In the genomic region with DNA sequence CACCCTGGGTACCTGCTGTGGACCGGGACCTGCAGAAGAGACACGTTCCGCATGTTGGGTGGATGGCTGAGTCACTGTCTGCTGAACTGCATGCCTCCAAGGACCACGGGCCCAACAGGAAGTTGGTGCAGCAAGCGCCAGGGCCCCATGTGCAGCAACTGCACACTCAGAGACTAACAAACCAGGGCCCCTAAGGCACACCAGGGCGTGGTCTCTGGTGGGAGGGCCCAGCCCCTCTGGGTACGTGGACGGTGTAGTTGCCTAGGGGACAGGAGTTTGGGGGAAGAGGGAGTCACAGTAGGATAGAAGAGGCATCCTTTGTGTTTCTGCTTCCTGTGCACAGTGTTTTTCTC, we compare ENCODE assay signal across 9 mouse cellular contexts. TPM values are rescaled to one million over a fixed set of nuclear protein-coding genes. Genes with fewer than 3 reads are reported as not detected.
A peak's percentile ranks its signal among the peaks of the same experiment; 100 is the strongest.
DNase-seq lines count a peak whose midpoint lies in the region; ATAC-seq and TF ChIP-seq lines count a peak whose summit lies in the region.
"Had no signal": no experiment of that assay in that cellular context is flagged by ENCODE, and none has a peak within 500 bp of the region (broad histone marks: within the 10 kb centered on the region; RNA-seq: fewer than 3 reads in every experiment).

No protein-coding gene starts in this region.

- 17% methylated on average over 8 of the region's 8 CpGs for WGBS in liver, embryonic 16.5 days (ENCODE audit: insufficient replicate concordance)

- H3K4me1 ChIP-seq in erythroblast, embryonic 14.5 days (ENCODE audit: control insufficient read depth) = peaks cover 9% of the 10 kb centered on the region
- H3K4me1 ChIP-seq in liver, embryonic 16.5 days (ENCODE audit: control insufficient read depth, low read depth, low read length) = no peaks in the 10 kb centered on the region
- H3K4me1 ChIP-seq: embryonic facial prominence, embryonic 15.5 days had no signal

- intact Hi-C loops in left cerebral cortex, postnatal 10 days (cut with DNase I) = no loop called here

- no peaks in the 10 kb centered on the region for H3K27me3 ChIP-seq in erythroblast, embryonic 14.5 days (ENCODE audit: control insufficient read depth)
- no peaks in the 10 kb centered on the region for H3K27me3 ChIP-seq in Patski
- no peaks in the 10 kb centered on the region for H3K27me3 ChIP-seq in liver, embryonic 16.5 days (ENCODE audit: control insufficient read depth, insufficient read depth, low read depth, low read length)
- H3K27me3 ChIP-seq: embryonic facial prominence, embryonic 15.5 days had no signal

- no peak overlapping the region; the same call in 1 of the 2 replicates for H3K9ac ChIP-seq in liver, embryonic 16.5 days (ENCODE audit: low read depth, low read length)
- H3K9ac ChIP-seq: embryonic facial prominence, embryonic 15.5 days had no signal

- no peak for DNase-seq in Patski (ENCODE audit: low read depth, low spot score)
- DNase-seq in spleen, adult 12 weeks (ENCODE audit: low spot score) = peak; percentile 41
- no peak for DNase-seq in cerebellum, adult 9-10 months
- no peak for DNase-seq in frontal cortex, postnatal 14 days (ENCODE audit: low spot score in 2 of 2)
- no peak for DNase-seq in left cerebral cortex, postnatal 10 days (ENCODE audit: extremely low spot score in 1 of 2, low spot score in 2 of 2)

- in situ Hi-C loops in Patski (cut with MboI; ENCODE audit: low pct_unique_long_range_greater_than_20kb) = no loop called here

- CTCF ChIA-PET in Patski (lab: Charles Lee) = no interaction called here

- H3K4me3 ChIP-seq in erythroblast, embryonic 14.5 days (replicated peaks) = peak overlapping the region; percentile 30
- peak overlapping the region; percentile 52 for H3K4me3 ChIP-seq in liver, embryonic 16.5 days (ENCODE audit: low read depth, low read length)
- H3K4me3 ChIP-seq: embryonic facial prominence, embryonic 15.5 days had no signal

- ATAC-seq in erythroblast, adult 5-6 weeks (replicated peaks; ENCODE audit: low FRiP score, poor library complexity, severe bottlenecking) = no peak
- peak; percentile 36 for ATAC-seq in Patski
- peak; percentile 68 for ATAC-seq in liver, embryonic 16.5 days (ENCODE audit: low read depth)

- peaks cover 3% of the 10 kb centered on the region for H3K9me3 ChIP-seq in erythroblast, embryonic 14.5 days (ENCODE audit: control insufficient read depth, low read length)
- no peaks in the 10 kb centered on the region for H3K9me3 ChIP-seq in liver, embryonic 16.5 days (replicated peaks; ENCODE audit: control insufficient read depth, low read length)
- H3K9me3 ChIP-seq: embryonic facial prominence, embryonic 15.5 days had no signal

- H3K4me2 ChIP-seq in liver, embryonic 16.5 days (ENCODE audit: low read depth, low read length) = peak overlapping the region; percentile 45
- H3K4me2 ChIP-seq: embryonic facial prominence, embryonic 15.5 days had no signal

- POLR2A ChIA-PET in Patski (lab: Charles Lee) = no interaction called here

- H3K36me3 ChIP-seq in erythroblast, embryonic 14.5 days (ENCODE audit: control insufficient read depth) = no peaks in the 10 kb centered on the region
- no peaks in the 10 kb centered on the region for H3K36me3 ChIP-seq in liver, embryonic 16.5 days (ENCODE audit: control insufficient read depth, insufficient read depth)
- H3K36me3 ChIP-seq: embryonic facial prominence, embryonic 15.5 days had no signal

- peak overlapping the region; percentile 31 for H3K27ac ChIP-seq in liver, embryonic 16.5 days (ENCODE audit: low read length)
- H3K27ac ChIP-seq: embryonic facial prominence, embryonic 15.5 days had no signal

- TF ChIP-seq CTCF in Patski (IDR thresholded peaks at IDR 0.05) = no peak

RNA-seq across cellular contexts. Expression of gene Nphp4, which starts 27.9 kb away (rescaled TPM):
- polyA plus RNA-seq in erythroblast, embryonic 14.5 days (2012) = 0.02 and 0.04 TPM in 2 replicates
- total RNA-seq in erythroblast, adult 5-6 weeks (2015; ENCODE audit: low replicate concordance) = not detected in 2 replicates
- total RNA-seq in erythroblast, adult 5-6 weeks (2017; ENCODE audit: low replicate concordance) = 0.34 TPM in 1 of 2 replicates, not detected in the other
- 7.0 TPM for polyA plus RNA-seq in Patski (2021)
- polyA plus RNA-seq in liver, embryonic 16.5 days (2015; fragmentation: Nextera tagmentation; extraction: Ambion mirVana) = 0.15 and 0.18 TPM in 2 replicates
- 10 to 100 TPM; 14.6 to 15.1 TPM for total RNA-seq in left cerebral cortex, postnatal 10 days (2021)

RNA-seq across cellular contexts. Expression of gene Kcnab2, which starts 29.0 kb away (rescaled TPM):
- 0.19 and 0.58 TPM in 2 replicates for polyA plus RNA-seq in erythroblast, embryonic 14.5 days (2012)
- total RNA-seq in erythroblast, adult 5-6 weeks (2015; ENCODE audit: low replicate concordance) = 9.2 and 13.6 TPM in 2 replicates
- 7.4 and 12.1 TPM in 2 replicates for total RNA-seq in erythroblast, adult 5-6 weeks (2017; ENCODE audit: low replicate concordance)
- polyA plus RNA-seq in Patski (2021) = 5.6 TPM
- polyA plus RNA-seq in liver, embryonic 16.5 days (2015; fragmentation: Nextera tagmentation; extraction: Ambion mirVana) = 7.8 and 8.5 TPM in 2 replicates
- total RNA-seq in left cerebral cortex, postnatal 10 days (2021) = 100 to 1,000 TPM; 123 to 134 TPM
